Mouse (Mus musculus) mouse embryonic stem cell (cell line): ENCODE results near the gene Igsf1.

ENCODE experiments used
- in situ Hi-C, 2 experiments: fragments of 300-500 bp; cut with MboI; formaldehyde crosslinking; loops; 1 replicate in 1 of 2; 3 replicates in 1 of 2; pipeline ENCODE4 v1.14.3; 2019 to 2020; ENCODE audit warnings: low sequenced_read_pairs in 2 of 2, low pct_unique_long_range_greater_than_20kb in 1 of 2, mixed read lengths in 1 of 2; ENCODE audit not compliant: unreplicated experiment in 1 of 2

The Igsf1 gene

GRCm38 (mm10) chrX:49797213-49798019 is at the start of gene Igsf1:
Gene Igsf1, minus strand, starts transcription at chrX:49797749.
- in situ Hi-C loops, result no loop called here

DNA sequence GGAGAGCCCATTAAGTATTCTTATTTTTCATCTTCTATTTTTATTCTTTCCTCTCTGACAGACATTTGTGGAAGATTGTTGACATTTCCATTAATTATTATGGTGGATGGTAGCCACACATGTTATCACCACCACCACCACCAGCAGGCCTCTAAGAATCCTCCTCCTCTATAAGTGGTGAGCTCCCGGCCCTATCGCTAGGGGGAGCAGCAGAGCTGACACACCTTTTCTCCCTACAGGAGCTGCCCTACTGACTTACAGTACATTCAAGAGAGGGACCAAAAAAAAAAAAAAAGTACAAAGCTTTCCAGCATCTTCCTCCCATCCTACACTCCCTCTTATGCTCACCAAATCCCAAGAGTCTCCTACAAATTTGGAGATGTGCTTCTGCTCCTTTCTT is 26.7 kb downstream of the Igsf1 start:
- in situ Hi-C loops, result no loop called here

- in situ Hi-C loops, result no loop called here
These were observed 52.4 kb downstream of the Igsf1 start for GRCm38 (mm10) chrX:49745192-49745591.

DNA sequence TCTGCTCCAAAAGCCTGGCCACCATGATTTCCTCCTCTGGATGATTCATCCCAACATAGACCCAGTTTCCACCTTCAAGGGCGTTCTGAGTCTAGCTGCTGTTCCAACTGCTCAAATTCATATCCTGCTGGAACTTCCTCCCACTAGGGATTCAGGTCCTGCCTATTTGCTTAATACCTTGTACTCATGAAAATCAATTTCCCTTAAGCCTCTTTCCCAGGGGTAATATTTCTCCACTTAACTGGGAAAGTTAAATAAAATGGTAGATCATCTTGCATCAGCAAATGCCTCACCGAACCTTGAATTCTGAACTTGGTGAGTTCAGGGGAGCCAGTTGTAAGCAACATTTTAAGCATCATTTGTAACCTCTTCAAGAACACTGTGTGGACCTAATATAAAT is 62.6 kb downstream of the Igsf1 start, which contains the start of gene Olfr1321:
Olfr1321 (minus strand) TSS at position 101 of the 400 bp plus-strand sequence.
- in situ Hi-C loops, result no loop called here
